Mouse (Mus musculus) kidney, adult 2 months (tissue): ENCODE measurements at regions not wholly inside any gene's neighbourhood (a gene's known extent, or its start where the extent isn't known, plus 50 kb on each side); places are given as distances from the start of the nearest gene placed in this dataset.

Experiments
- CTCF ChIP-seq: fragments of 200-500 bp; conservative IDR thresholded peaks from 2 replicates; pipeline ENCODE4 v1.5.1; 2011; ENCODE audit warnings: low read depth, mild to moderate bottlenecking, control low read depth, low read length, moderate library complexity, mixed read lengths; ENCODE audit not compliant: insufficient read depth, insufficient read length
- POLR2A ChIP-seq: fragments of 200-500 bp; IDR thresholded peaks from one replicate; pipeline ENCODE4 v1.6.1; 2011; ENCODE audit warnings: low read depth, low read length, control low read depth

DNA sequence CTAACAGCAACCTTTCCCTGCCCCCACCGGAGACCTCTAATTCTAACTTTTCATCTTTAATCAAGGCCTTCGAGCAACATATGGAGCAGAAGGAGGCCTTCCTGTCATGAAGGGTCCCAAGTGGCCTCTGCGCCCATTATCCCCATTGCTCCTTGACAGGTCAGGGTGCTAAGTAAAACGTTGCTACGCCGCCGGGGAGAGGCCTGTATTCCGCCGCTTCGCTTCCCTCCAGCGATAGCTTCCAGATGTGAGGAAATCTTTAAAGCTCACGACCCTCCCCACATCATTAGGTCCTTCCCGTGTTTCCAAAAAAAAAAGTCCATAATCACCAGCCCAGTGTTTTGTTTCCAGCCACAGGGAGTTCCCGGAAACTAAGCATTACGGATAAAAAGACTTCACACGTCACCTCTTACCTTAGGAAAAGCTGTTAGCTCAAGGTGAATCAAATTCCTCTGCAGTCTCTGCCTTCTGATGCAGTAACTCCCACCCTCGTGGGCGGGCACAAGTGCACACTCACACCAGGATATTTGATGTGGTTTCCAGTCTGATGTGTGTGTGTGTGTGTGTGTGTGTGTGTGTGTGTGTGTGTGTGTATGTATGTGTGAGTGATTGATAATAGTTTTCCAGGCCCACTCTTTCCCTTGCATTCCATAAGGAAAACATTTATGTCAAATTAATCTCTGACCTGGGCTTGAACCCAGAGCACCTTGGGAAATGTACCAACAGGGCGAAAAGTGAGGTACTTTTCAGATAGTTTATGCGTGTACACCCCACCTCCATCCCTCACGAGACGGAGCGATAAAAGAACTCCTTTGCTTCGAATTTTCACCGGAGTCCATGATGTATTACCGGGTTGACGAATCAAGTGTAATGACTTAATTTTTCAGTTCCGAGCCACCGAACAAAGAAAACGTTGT lies 107.5 kb downstream of the Gm45692 start:
- no peak for TF ChIP-seq POLR2A
- no peak for TF ChIP-seq CTCF
